Mouse (Mus musculus) cortical plate, adult 2 months (tissue): ENCODE measurements at regions not wholly inside any gene's neighbourhood (a gene's known extent, or its start where the extent isn't known, plus 50 kb on each side); places are given as distances from the start of the nearest gene placed in this dataset.

Experiments used
- CTCF ChIP-seq: fragments of 200-500 bp; IDR thresholded peaks from 2 replicates; pipeline ENCODE4 v1.5.1; 2011; ENCODE audit warnings: mild to moderate bottlenecking, control low read depth, low read length; ENCODE audit not compliant: insufficient read depth; ENCODE audit errors: extremely low read depth
- POLR2A ChIP-seq: fragments of 200-500 bp; IDR thresholded peaks from 2 replicates; pipeline ENCODE4 v1.6.1; 2011; ENCODE audit warnings: mild to moderate bottlenecking, low read length, control low read depth; ENCODE audit not compliant: insufficient read depth; ENCODE audit errors: extremely low read depth

DNA sequence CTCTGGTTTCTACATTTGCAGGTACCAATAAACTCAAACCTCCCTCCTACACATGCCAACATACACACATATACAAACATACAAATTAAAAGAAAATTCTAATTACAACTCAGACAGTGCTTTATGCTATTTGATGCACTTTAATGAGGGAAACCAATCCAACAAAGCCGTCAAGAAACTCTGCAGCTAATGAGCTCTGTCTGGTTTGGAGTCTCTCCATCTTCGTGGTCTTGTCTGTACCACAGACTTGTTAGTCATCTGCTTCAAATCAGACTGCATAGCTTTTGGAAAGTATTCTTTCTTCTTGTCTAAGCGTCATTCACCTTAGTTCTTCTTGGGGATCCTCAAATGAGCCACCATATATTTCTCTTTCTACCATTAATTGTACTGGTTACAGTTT is 108.9 kb upstream of the Speer4c start:
- no peak for TF ChIP-seq CTCF
- no peak for TF ChIP-seq POLR2A
